Mouse (Mus musculus) gastrocnemius, adult 2 months (tissue): ENCODE results near the gene Cd276. TPM values are rescaled to one million over a fixed set of nuclear protein-coding genes. Genes with fewer than 3 reads are reported as not detected.

Source experiments
- DNase-seq: peaks from one replicate; pipeline ENCODE4 v3.0.0; 2022
- H3K27ac ChIP-seq: fragments of 200-600 bp; 2 replicates; pipeline ENCODE4 v1.8.1; 2022; ENCODE audit warnings: mild to moderate bottlenecking
- H3K4me3 ChIP-seq: fragments of 200-600 bp; 2 replicates; pipeline ENCODE4 v1.8.1; 2022; ENCODE audit warnings: mild to moderate bottlenecking, moderate library complexity
- CTCF ChIP-seq: fragments of 200-600 bp; IDR thresholded peaks from 2 replicates; pipeline ENCODE4 v1.8.1; 2022; ENCODE audit warnings: antibody characterized with exemption, mild to moderate bottlenecking, moderate library complexity
- intact Hi-C: fragments of 180-260 bp; cut with DNase I; formaldehyde crosslinking; loops from one replicate; pipeline ENCODE4 v1.15.1; 2025
- total RNA-seq, 2 experiments: library from RNA; stranded (reverse); gene quantifications; 2 replicates each; pipeline ENCODE4 v1.2.3; 2021

Gene Cd276
- total RNA-seq, 2 experiments from 2014 or later = 9.2 to 10.2 TPM

GRCm38 (mm10) chr9:58546630-58547360, 8.4 kb downstream of the Cd276 start:
- DNase-seq = peak; percentile 79
- intact Hi-C loops = loop anchor here (10.0 kb wide), 1 partner anchor 328 kb away; no protein-coding TSS in a partner anchor
- H3K27ac ChIP-seq = peak overlapping the region; percentile 3; the same call in 1 of the 2 replicates
- H3K4me3 ChIP-seq = peak overlapping the region; percentile 3; the same call in 1 of the 2 replicates
- no peak for TF ChIP-seq CTCF

GRCm38 (mm10) chr9:58545428-58545827, 9.8 kb downstream of the Cd276 start:
- DNase-seq = no peak
- TF ChIP-seq CTCF = no peak
- H3K4me3 ChIP-seq = peak overlapping the region; percentile 65
- intact Hi-C loops = loop anchor here (10.0 kb wide), 1 partner anchor 329 kb away; no protein-coding TSS in a partner anchor
- peak overlapping the region; percentile 85 for H3K27ac ChIP-seq

GRCm38 (mm10) chr9:58544879-58545324, 10.3 kb downstream of the Cd276 start:
- no peak for DNase-seq
- intact Hi-C loops = loop anchor here (10.0 kb wide), 1 partner anchor 330 kb away; no protein-coding TSS in a partner anchor
- TF ChIP-seq CTCF = no peak
- peak overlapping the region; percentile 85 for H3K27ac ChIP-seq
- H3K4me3 ChIP-seq = peak overlapping the region; percentile 65

GRCm38 (mm10) chr9:58541895-58542338, 13.3 kb downstream of the Cd276 start:
- Histone ChIP-seq H3K27ac (peak overlapping the region; percentile 83), H3K4me3 (peak overlapping the region; percentile 1; the same call in 1 of the 2 replicates)
- DNase-seq = peak; percentile 90
- no peak for TF ChIP-seq CTCF
- intact Hi-C loops = loop anchor here (1.0 to 10.0 kb wide), 2 partner anchors 110 to 333 kb away; no protein-coding TSS in a partner anchor

GRCm38 (mm10) chr9:58539886-58540285, 15.4 kb downstream of the Cd276 start:
- TF ChIP-seq CTCF = peak; percentile 96
- H3K4me3 ChIP-seq = no peak overlapping the region
- peak; percentile 53 for DNase-seq
- H3K27ac ChIP-seq = no peak overlapping the region
- intact Hi-C loops = loop anchor here (1.0 to 10.0 kb wide), 2 partner anchors 38 to 335 kb away; no protein-coding TSS in a partner anchor

- Histone ChIP-seq H3K4me3 (no peak overlapping the region), H3K27ac (no peak overlapping the region)
- no peak for DNase-seq
- no peak for TF ChIP-seq CTCF
- intact Hi-C loops = no loop called here
Observed at GRCm38 (mm10) chr9:58537774-58538173, 17.5 kb downstream of the Cd276 start.

- intact Hi-C loops = no loop called here
- TF ChIP-seq CTCF = peak; percentile 50
- no peak overlapping the region for H3K27ac ChIP-seq
- DNase-seq = no peak
- no peak overlapping the region for H3K4me3 ChIP-seq
Observed at GRCm38 (mm10) chr9:58535447-58536134, 19.6 kb downstream of the Cd276 start.

- peak; percentile 48 for DNase-seq
- TF ChIP-seq CTCF = peak; percentile 82
- intact Hi-C loops = no loop called here
- no peak overlapping the region for H3K27ac ChIP-seq
- H3K4me3 ChIP-seq = no peak overlapping the region
Observed at GRCm38 (mm10) chr9:58534766-58535165, 20.5 kb downstream of the Cd276 start.

- no peak overlapping the region for H3K27ac ChIP-seq
- intact Hi-C loops = no loop called here
- no peak for TF ChIP-seq CTCF
- DNase-seq = no peak
- H3K4me3 ChIP-seq = no peak overlapping the region
Observed at GRCm38 (mm10) chr9:58533322-58533721, 21.9 kb downstream of the Cd276 start.

GRCm38 (mm10) chr9:58532236-58532635, 23.0 kb downstream of the Cd276 start:
- TF ChIP-seq CTCF = no peak
- Histone ChIP-seq H3K4me3 (no peak overlapping the region), H3K27ac (no peak overlapping the region)
- no peak for DNase-seq
- intact Hi-C loops = no loop called here

GRCm38 (mm10) chr9:58530407-58530806, 24.8 kb downstream of the Cd276 start:
- intact Hi-C loops = no loop called here
- TF ChIP-seq CTCF = no peak
- H3K27ac ChIP-seq = no peak overlapping the region
- H3K4me3 ChIP-seq = no peak overlapping the region
- DNase-seq = no peak

GRCm38 (mm10) chr9:58527841-58528240, 27.4 kb downstream of the Cd276 start:
- TF ChIP-seq CTCF = no peak
- intact Hi-C loops = no loop called here
- DNase-seq = no peak
- H3K27ac ChIP-seq = no peak overlapping the region
- H3K4me3 ChIP-seq = no peak overlapping the region

- intact Hi-C loops = no loop called here
- DNase-seq = no peak
- TF ChIP-seq CTCF = no peak
- Histone ChIP-seq H3K27ac (no peak overlapping the region), H3K4me3 (no peak overlapping the region)
Observed at GRCm38 (mm10) chr9:58525108-58525507, 30.1 kb downstream of the Cd276 start.
